Mouse (Mus musculus) megakaryocyte, embryonic 14.5 days (primary cell): ENCODE measurements around the gene Trpc2.

Experiments
- FLI1 ChIP-seq: IDR thresholded peaks from 2 replicates; pipeline ENCODE4 v1.6.1; 2012; ENCODE audit warnings: low read length, inconsistent platforms, mixed read lengths
- GATA1 ChIP-seq: IDR thresholded peaks from 3 replicates; pipeline ENCODE4 v1.6.1; 2012; ENCODE audit warnings: mixed read lengths, low read length, inconsistent platforms, borderline replicate concordance

DNA sequence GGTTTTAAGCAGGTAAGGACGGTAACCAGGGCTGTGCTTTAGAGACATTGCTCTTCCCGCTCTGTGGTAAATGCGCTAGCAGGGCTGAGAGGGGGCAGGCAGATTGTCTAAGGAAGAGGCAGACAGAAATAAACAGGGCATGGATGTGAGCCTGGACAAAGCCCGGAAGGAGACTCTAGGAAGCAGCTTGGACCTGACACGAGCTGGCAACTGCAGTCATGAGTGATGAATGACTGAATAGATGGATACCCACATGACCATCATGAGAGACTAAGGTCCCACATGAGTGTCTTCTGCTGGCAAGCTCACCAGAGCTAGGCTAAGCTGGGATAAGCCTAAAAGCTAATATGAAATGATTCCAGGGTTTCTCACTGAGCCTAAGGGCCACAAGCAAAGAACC lies 21.2 kb downstream of the Trpc2 start:
- TF ChIP-seq FLI1, result no peak
- TF ChIP-seq GATA1, result no peak
